Mouse (Mus musculus) small intestine, adult 2 months (tissue): ENCODE measurements around the gene Rap1a. TPM values are rescaled to one million over a fixed set of nuclear protein-coding genes. Genes with fewer than 3 reads are reported as not detected.
A peak's percentile ranks its signal among the peaks of the same experiment; 100 is the strongest.

Experiments
- H3K27ac ChIP-seq: fragments of 200-500 bp; 2 replicates; pipeline ENCODE4 v1.5.1; 2012; ENCODE audit warnings: low read depth, low read length, control low read depth, inconsistent platforms; ENCODE audit not compliant: insufficient read depth
- H3K27me3 ChIP-seq: fragments of 200-500 bp; 2 replicates; pipeline ENCODE4 v1.6.1; 2012; ENCODE audit warnings: mild to moderate bottlenecking, moderate library complexity, low read length, inconsistent platforms; ENCODE audit not compliant: control insufficient read depth, insufficient read depth
- H3K36me3 ChIP-seq: fragments of 200-500 bp; 2 replicates; pipeline ENCODE4 v1.6.1; 2012; ENCODE audit warnings: mild to moderate bottlenecking, low read length, control low read depth, inconsistent platforms; ENCODE audit not compliant: control insufficient read depth, insufficient read depth
- H3K4me1 ChIP-seq: fragments of 200-500 bp; 2 replicates; pipeline ENCODE4 v1.6.1; 2012; ENCODE audit warnings: low read length, inconsistent platforms, mixed read lengths; ENCODE audit not compliant: control insufficient read depth, insufficient read depth, insufficient read length
- H3K4me3 ChIP-seq: fragments of 200-500 bp; 2 replicates; pipeline ENCODE4 v1.5.1; 2012; ENCODE audit warnings: low read depth, mild to moderate bottlenecking, control low read depth, inconsistent platforms, low read length, moderate library complexity
- CTCF ChIP-seq: fragments of 200-500 bp; IDR thresholded peaks from 2 replicates; pipeline ENCODE4 v1.5.1; 2012; ENCODE audit warnings: low read depth, mild to moderate bottlenecking, control low read depth, inconsistent platforms, low read length, moderate library complexity, mixed read lengths; ENCODE audit not compliant: insufficient replicate concordance, insufficient read length; ENCODE audit errors: extremely low read depth
- POLR2A ChIP-seq: fragments of 200-500 bp; IDR thresholded peaks from 2 replicates; pipeline ENCODE4 v1.6.1; 2012; ENCODE audit warnings: low read depth, mild to moderate bottlenecking, control low read depth, inconsistent platforms, low read length, moderate library complexity
- WGBS: fragments of 180-500 bp; shearing (Covaris S2); methylation state at CpG from one replicate; pipeline ENCODE4 v1.1.7; 2018; 5-methylcytosine and 5-hydroxymethylcytosine counted together
- polyA plus RNA-seq: library from polyadenylated mRNA; depleted of rRNA; stranded (reverse); fragments of >200 nt; gene quantifications from 2 replicates; pipeline ENCODE4 v1.2.3, GENCODE M21; 2012

Rap1a gene
- polyA plus RNA-seq, 1 experiment = 0.89 TPM

DNA sequence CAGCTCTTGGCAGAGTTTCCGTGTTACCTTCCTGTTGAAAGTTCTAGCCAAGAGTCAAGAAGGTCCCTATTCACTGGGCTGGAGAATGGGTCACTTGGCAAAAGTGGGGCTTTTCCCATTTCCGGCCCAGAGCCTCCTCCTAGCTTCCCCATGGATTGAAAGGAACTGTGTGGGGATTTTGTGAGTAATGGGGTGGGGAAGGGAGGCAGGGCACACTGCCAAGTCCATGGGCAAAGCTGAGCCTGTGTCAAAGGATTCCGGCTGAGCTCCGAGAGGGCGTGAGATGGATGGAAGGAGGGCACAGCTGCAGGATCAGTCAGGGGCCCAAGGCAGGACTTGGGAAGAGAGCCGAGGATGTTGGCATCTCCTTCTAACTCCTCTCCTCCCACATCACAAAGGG, 90.9 kb downstream of the Rap1a start:
- 58% methylated on average over 6 of the region's 6 CpGs for WGBS
- H3K36me3 ChIP-seq = no peaks in the 10 kb centered on the region
- H3K27ac ChIP-seq = no peak overlapping the region; the same call in 1 of the 2 replicates
- no peak overlapping the region for H3K4me3 ChIP-seq
- peaks cover 2% of the 10 kb centered on the region; the same call in 1 of the 2 replicates for H3K4me1 ChIP-seq
- 0 out of 2 replicates have a peak, but pooled peaks cover 2% of the 10 kb centered on the region for H3K27me3 ChIP-seq
- no peak for TF ChIP-seq POLR2A
- TF ChIP-seq CTCF = no peak

DNA sequence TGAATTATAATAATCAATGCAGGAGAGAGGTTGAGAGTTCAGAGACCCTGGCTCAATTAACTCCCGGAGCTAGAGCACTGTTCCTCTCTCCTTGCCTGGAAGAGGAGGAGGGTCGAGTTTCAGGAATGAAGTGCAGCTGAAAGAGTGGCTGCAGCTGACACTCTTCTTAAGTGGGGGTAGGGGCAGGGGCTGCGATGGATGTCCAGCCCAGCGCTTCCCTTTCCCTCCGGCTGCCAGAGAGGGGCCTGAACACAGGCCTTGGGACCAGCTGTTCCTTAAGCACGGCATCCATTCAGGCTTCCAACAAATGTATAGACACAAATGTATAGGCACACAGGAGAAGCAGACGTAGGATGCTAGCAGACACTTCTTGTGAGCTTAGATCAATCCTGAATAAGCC, 93.5 kb downstream of the Rap1a start:
- WGBS = 73% methylated on average over 7 of the region's 7 CpGs
- no peak for TF ChIP-seq CTCF
- TF ChIP-seq POLR2A = no peak
- Histone ChIP-seq H3K27me3 (peaks cover 6% of the 10 kb centered on the region; the same call in 1 of the 2 replicates), H3K4me1 (peaks cover 5% of the 10 kb centered on the region; the same call in 1 of the 2 replicates), H3K4me3 (no peak overlapping the region), H3K27ac (no peak overlapping the region), H3K36me3 (no peaks in the 10 kb centered on the region)

DNA sequence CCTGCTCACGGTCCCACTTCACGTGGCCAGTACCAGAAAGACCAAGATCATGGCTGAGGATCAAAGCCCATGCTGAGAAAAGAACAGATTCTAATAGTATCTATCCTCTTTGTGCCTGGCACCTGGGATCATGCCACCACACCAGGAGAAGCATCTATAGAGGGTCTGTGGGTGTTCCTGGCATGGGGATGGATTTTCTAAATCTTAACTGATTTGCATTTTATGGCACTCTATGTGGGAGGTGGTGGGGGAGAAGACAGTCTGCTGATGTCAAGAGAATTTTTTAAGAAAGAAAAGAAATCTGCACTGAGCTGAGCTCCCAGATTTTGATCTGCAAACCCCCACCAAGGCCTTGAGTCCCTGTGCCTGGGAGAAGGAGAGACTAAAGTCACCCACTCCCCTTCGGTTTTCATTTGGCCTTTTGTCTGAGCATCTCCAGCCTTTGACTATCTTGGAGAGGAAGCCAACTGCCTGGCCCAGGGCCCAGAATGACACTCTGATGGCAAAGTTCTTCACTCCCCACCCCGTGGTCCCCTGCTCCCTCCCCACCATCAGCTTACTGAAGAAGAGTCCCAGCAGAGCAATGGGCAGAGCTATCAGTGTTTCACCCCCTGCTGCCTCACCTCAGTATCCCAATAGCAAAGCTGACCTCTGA, 94.6 kb downstream of the Rap1a start:
- peaks cover 5% of the 10 kb centered on the region; the same call in 1 of the 2 replicates for H3K4me1 ChIP-seq
- TF ChIP-seq POLR2A (no peak), CTCF (no peak)
- H3K4me3 ChIP-seq = no peak overlapping the region
- H3K36me3 ChIP-seq = no peaks in the 10 kb centered on the region
- H3K27me3 ChIP-seq = peaks cover 6% of the 10 kb centered on the region; the same call in 1 of the 2 replicates
- H3K27ac ChIP-seq = no peak overlapping the region
- WGBS = 64% methylated on average over 4 of the region's 4 CpGs

DNA sequence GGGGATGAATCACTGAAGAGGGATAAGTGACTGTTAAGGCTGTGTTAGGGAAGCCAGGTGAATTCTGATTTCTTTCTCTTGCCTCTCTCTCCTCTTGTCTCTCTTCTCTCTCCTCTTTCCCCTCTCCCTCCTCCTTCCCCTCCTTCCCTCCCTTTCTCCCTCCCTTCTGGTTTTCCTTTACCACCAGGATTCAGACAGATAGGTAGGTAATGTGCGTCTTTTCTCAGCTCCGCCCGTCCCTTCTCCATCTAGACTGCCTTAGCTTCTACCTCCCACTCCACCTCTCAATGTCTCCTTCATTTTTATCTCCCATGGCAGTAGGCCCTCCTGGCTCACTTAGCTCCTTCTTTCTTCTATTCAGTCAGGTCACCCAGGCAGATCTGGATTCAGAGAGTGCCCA, 95.6 kb downstream of the Rap1a start:
- peaks cover 6% of the 10 kb centered on the region; the same call in 1 of the 2 replicates for H3K27me3 ChIP-seq
- peak overlapping the region; percentile 71 for H3K4me3 ChIP-seq
- TF ChIP-seq CTCF = no peak
- TF ChIP-seq POLR2A = no peak
- no peaks in the 10 kb centered on the region for H3K36me3 ChIP-seq
- H3K27ac ChIP-seq = no peak overlapping the region
- WGBS = 45% methylated on average over 3 of the region's 3 CpGs
- peaks cover 5% of the 10 kb centered on the region; the same call in 1 of the 2 replicates for H3K4me1 ChIP-seq

DNA sequence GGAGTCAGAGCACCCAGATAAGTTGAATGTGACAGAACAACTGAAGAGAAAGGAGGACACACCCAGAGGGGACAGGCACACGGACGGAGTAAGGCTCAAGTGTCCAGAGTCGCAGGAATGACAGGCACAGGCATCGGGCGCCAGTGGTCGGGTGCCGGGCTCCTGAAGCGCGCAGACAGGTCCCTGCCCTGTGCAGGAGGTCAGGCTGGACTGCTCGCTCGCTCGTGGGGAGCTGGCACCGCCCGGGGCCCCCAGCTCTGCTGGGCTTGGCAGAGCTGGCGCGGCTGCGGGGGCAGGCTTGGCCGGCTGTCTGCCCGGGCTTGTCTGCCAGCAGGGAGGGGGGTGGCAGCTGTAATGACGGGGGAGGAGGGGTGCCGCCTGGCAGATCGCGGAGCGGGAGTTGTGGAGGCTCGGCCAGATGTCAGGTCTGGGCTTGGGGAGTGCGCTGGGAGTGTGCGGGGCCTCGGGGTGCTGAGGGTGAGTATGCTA, 96.0 kb downstream of the Rap1a start:
- peaks cover 5% of the 10 kb centered on the region; the same call in 1 of the 2 replicates for H3K4me1 ChIP-seq
- no peaks in the 10 kb centered on the region for H3K36me3 ChIP-seq
- H3K27me3 ChIP-seq = peaks cover 6% of the 10 kb centered on the region; the same call in 1 of the 2 replicates
- TF ChIP-seq CTCF (no peak), POLR2A (no peak)
- WGBS = 1% methylated on average over 28 of the region's 28 CpGs
- peak overlapping the region; percentile 71 for H3K4me3 ChIP-seq
- H3K27ac ChIP-seq = peak overlapping the region; percentile 21; the same call in 1 of the 2 replicates

DNA sequence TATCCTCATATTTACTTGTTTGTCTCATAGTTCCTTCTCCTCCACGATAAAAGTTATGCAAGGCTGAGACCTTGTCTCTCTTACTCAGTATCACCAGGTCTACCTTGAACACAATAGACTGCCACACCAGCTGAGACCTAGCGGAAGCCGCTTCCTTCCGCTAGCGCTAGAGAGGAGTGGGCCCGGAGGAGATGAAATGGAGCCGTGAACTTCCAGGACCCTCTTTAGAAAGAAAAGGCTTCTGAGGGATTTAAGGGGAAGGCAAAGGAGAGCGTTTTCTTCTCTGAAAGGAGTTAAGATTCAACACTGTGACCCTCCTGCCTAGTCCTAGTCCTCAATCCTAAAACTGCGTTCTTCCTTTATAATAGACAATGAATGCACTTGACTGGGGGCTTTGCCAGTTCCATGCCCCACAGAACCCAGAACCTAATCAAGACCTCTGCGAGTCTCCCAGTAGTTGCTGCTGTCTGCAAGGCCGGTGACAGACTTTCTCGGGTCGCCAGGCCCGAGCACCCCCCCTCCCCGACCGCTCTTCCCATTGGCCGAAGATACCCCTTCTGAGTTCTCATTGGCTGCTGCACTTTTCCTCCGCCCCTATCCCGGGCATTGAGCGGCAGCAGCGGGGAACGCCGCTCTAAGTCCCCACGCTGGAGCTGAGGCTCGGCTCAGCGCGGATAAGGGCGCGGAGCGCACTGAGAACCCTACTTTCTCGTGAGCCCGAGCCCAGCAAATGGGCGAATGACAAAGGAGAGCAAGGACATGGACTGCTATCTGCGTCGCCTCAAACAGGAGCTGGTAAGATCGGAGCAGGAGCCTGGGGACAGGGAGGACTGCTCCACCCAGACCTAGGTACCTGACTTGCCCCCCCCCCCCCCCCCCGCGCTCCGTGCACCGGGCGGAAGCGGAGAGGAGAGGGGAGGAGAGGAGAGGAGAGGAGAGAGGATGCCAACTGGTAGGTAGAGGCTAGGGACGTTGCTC, 96.8 kb downstream of the Rap1a start, which contains the start of gene Inka2:
Gene Inka2, plus strand, starts transcription at position 569 of the 978 bp plus-strand sequence.
- TF ChIP-seq CTCF = no peak
- TF ChIP-seq POLR2A = 0 out of 2 replicates have a peak, but pooled peaks have one; percentile 27
- peaks cover 5% of the 10 kb centered on the region; the same call in 1 of the 2 replicates for H3K4me1 ChIP-seq
- no peaks in the 10 kb centered on the region for H3K36me3 ChIP-seq
- WGBS = 13% methylated on average over 40 of the region's 43 CpGs
- H3K4me3 ChIP-seq = peak within 1 kb of the TSS; percentile 71
- peak within 1 kb of the TSS; percentile 21; the same call in 1 of the 2 replicates for H3K27ac ChIP-seq
- H3K27me3 ChIP-seq = peaks cover 6% of the 10 kb centered on the region; the same call in 1 of the 2 replicates
